Mouse (Mus musculus): Measurements from ENCODE around the gene Tspan32. TPM values are rescaled to one million over a fixed set of nuclear protein-coding genes. Genes with fewer than 3 reads are reported as not detected.

Tspan32 gene
- total RNA-seq (2022), result 1 to 10 TPM; 1.1 to 2.3 (median 1.7) TPM

DNA sequence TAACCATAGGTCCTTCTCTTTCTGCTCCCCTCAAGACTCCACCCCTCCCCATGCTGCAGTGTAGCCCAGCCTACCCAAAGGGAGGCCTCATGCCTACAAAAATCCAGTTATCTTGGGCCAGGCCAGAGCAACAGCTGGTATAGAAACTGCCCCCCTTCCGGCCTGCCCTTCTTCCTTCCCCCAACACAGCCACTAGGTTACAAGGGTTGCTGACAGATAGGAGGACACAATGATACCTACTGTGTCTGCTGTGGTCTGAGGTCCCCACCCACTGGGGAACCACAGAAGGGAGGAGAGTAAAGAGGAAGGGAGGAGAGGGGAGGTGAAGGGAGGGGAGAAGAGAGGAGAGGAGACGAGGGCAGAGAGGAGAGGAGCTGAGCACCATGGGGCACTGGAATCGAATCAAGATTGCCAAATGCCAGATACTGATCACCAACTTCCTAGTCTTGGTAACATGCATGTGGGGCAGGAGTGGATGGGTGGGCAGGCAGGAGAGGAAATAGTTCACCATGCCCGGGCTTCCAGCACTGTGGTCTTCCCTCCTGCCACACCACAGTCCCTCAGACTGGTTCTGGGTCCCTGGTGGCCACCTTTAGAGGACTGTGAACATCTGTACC is at the start of gene Tspan32:
Tspan32 (plus strand) TSS at position 320 of the 617 bp plus-strand sequence.
- DNase-seq, result no peak

DNA sequence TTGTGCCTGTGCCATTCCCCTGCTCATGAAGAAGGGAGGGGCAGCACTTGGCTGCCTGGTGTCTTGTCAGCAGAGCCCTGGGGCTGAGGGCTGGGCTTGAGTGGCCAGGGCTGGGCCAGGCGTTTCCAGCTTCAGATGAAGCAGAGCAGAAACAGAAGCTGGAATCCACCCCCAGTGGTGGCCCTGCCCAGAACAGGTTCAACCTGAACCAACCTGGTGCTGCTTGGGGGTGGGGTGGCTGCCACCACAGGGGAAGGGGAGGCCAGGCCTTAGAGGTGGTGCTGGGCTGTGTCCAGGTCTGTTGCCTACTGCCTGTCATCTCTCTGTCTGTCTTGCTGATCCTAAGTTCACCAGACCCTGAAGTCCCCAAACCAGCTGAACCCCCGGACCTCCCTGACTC is 48.8 kb upstream of the Tspan32 start:
- no peak for DNase-seq

DNA sequence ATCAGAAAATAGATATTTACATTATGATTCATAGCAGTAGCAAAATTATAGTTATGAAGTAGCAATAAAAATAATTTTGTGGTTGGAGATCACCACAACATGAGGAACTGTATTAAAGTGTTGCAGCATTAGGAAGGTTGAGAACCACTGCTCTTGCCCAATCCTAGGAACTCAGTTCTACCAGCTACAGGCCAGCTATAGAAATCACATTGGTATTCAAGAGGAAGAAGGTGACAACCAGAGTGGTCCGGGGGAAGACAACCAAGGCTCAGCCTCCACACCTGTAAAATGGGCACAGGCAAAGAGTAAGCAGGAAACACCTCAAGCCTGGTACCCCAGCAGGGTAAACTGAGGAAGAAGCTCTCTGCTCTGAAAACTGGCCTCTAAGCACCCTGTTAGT is 46.0 kb upstream of the Tspan32 start:
- DNase-seq, result no peak

DNA sequence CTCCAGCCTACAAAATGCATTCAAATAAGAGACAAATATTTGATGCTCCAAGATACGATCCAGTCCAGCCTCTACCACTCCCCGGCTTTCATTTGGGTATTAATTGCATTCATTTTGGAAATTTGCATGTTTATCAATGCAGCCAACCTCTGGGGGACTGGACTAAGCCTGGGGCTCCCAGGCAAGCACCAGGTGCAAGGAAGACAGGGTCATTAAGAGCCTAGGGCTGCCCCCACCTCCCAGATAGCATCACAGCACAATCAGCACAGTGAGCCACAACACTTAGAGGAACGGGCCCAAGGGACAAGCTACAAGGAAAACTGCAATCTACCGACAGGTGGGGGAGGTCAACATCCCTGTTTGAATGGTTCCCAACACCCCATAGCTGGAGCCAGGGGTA is 45.1 kb upstream of the Tspan32 start:
- no peak for DNase-seq

DNA sequence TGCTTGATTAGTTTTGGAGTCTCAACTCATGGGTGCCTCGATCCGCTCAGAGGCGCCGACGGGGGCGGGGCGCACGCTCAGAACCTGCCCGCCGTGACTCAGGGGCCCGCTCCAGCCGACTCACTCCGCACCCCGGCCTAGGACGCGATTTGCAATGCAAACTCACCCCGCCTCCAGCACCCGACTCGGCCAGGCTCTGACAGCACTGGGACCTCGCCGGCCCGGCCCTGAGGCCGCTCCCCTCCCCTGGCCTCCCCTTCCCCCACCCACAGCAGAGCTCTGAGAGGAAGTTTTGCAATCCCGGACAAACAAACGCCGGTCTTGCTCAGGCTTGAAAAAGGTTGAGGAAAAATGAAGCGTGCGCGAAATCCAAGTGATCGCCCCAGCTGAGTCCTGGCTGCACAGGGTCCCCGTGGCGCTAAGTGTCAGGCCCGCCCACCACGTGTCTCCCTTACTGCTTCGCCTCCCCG is 37.4 kb upstream of the Tspan32 start:
- DNase-seq, result peak; percentile 64

DNA sequence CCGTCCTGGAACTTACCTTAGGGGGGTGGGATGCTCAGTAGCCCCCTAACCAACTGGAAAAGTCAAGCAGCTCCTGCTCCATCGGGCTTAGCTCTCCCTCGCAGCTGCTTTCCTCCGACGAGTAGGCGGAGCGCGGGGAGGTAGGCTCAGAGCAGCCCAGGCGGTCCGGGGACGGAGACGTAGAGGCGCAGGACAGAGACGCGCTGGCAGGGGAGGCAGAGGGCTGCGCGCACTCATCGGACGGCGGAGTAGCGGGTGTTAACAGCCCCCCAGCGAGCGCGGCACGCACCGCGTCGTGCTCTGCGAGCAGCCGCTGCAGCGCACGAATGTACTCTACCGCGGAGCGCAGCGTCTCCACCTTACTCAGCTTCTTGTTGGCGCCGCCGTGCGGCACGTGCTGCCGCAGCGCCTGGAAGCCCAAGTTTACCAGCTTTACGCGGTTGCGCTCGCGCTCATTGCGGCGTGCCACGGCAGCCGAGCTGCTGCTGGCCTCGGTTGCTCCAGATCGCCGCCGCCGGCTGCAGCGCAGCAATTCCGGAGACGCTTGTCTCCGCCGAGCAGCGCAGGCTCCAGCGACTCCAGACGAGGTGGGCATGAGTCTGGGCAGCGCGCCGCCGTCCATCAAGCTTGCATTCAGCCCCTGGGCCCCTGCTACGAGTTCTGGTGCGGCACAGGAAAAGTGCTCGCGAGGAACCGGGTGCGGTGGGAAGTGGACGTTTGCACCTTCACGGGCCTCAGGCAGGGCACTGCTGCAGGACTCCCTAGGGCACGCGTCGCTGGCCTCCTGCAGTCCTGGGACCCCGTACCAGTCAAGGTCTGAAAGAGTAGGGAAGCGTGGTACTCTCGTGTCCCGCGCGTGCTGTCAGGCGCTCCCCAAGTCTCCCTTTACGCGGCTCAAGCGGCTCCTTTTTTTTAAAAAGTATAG is 36.7 kb upstream of the Tspan32 start:
- DNase-seq, result peak; percentile 25

DNA sequence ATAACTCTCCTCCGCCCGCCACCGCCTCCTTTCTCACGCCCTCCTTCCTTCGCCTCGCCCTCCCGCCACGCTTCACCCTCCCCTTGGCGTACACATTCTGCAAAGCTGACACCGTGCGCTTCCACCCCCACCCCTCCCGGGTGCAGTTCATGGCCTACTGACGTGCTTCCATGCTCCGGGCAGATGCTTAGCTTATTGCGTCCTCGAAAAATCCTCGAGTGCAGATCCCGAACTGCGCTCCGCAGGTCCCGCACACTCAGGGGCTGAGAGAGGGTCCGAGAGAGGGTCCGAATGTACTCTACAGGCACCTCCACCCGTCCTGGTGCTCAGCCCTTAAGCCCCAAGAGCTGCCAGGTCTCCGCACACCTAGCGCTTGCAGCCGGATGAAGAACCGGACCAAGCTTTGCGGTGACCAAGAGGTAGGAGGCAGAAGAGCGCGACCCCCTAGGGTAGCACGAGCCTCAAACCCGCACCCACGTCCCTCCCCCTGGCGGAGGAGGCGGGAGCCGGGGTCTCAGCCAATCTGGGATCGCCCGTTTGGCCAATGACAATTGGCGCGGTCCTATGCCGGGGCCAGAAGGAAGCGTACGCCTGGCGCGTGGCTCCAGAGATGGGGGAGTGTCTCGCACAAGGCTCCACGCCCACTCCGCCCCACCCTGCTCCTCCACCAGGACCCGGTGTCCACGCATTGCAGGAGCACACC is 35.9 kb upstream of the Tspan32 start, which contains the start of gene Ascl2:
Ascl2 (minus strand) TSS at position 456 of the 703 bp plus-strand sequence.
- DNase-seq, result peak; percentile 28

DNA sequence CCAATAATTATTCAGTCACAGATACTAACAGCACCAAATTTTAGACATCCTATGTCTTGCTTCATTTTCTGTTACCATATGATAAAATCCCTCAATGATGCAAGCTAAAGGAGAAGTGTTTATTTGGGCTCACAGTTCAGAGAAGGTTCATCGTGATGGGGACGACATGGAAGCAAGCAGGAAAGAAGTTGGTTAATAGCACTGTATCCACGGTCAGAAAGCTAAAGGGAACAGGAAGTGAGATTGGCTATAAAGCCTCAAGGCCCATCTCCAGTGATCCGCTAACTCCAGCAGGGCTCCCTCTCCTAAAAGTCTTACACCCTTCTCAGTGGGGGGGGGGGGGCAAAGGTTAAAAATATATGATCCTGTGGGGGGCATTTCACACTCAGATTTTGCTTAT is 22.9 kb upstream of the Tspan32 start:
- no peak for DNase-seq

DNA sequence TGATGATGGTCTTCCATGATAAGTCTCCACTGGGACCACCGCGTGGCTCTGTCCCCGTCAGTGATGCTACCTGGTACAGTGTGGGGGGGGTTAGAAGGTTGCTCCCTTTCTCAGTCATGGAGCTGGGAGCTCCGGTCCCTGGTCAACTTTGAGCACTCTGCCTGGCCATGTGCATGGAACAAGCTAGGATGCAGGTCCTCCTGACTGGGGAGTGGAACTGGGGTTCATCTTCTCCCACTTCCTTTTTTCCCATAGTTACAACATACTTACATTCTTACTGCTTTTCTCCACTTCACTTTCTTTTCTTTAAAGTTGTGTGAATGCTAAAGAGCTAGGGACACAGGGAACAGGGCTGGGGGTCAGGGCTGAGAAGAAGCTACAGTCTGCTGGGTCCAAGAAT is 19.7 kb upstream of the Tspan32 start:
- DNase-seq, result no peak

DNA sequence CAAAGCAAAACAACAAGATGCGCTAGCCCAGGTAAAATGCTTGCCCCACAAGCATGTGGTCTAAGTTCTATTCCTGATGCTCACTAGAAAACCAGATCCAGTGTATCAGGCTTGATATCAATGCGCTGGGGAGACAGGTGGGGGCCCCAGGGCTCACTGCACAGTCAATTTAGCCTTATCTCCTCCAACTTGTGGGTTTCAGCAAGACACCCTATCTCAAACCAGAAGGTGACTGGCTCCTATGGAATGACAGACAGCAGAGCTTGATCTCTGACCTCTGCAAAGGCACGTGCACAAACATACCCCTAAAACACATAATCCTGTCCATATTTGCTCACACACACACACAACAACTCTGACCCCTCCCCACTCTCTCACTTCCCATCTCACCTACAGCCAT is 17.1 kb upstream of the Tspan32 start:
- no peak for DNase-seq

DNA sequence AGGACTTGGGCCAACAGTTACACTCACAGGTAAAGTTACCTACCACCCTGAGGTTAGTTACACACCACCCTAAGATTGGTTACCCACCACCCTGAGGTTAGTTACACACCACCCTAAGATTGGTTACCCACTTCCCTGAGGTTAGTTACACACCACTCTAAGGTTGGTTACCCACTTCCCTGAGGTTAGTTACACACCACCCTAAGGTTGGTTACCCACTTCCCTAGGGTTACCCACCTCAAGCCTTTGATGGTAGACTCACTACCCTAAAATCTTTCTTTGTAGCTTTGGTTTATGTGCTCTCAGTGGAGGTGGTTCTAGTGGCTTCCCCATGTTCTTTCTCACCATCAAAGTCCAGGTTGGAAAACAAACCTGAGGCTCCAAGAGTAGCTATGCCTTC is 9.8 kb upstream of the Tspan32 start:
- DNase-seq, result no peak

DNA sequence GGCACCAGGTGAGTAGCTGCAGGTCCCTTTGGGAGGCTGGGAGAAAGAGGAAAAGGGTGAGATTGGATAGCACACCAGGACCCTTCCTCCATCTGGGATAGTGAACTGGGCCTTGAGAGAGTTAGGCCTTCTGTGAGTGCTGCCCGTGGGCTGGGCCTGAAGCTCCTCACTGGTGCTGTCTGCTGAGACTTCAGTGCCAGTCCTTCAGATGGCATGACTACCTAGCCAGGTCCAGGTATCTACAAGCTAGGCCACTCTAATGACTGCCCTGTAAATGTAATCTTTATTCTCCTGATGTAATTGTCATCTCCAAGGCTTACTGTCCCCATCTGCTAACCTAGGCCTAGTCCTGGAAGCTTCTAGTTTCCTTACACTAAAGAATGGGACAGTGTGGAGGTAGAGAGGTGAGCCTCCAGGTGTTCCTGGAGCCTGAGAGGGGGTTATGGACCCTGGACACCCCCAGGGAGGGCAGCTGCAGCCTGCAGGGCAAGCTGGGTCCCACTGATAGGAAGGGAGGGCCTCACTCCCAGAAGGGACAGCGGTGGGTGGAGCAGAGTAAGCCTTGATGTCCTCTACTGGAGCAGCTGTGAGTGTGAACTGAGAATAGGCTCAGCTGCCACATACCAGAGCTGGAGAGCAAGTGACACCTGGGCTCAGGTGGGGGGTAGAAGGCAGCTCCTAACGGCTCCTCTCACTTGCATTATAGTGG is 9.1 kb upstream of the Tspan32 start:
- DNase-seq, result no peak

DNA sequence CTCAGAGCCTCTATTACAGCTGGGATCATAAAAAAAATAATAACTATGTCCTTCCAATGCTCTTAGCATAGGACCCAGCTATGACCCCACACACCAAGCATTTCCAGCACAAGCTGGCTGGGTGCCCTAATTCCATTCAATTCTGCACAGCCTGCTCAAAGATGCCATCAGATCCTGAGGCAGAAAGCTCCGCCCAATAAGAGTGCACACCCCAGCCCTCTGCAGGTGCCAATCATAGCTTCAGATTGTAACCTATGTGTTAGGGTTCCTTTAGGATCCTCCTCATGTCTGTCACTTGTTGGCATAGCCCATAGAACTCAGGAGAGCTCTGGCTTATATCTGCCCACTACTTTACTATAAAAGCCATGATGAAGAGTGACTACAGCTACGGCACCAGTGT is 7.8 kb upstream of the Tspan32 start:
- DNase-seq, result no peak

DNA sequence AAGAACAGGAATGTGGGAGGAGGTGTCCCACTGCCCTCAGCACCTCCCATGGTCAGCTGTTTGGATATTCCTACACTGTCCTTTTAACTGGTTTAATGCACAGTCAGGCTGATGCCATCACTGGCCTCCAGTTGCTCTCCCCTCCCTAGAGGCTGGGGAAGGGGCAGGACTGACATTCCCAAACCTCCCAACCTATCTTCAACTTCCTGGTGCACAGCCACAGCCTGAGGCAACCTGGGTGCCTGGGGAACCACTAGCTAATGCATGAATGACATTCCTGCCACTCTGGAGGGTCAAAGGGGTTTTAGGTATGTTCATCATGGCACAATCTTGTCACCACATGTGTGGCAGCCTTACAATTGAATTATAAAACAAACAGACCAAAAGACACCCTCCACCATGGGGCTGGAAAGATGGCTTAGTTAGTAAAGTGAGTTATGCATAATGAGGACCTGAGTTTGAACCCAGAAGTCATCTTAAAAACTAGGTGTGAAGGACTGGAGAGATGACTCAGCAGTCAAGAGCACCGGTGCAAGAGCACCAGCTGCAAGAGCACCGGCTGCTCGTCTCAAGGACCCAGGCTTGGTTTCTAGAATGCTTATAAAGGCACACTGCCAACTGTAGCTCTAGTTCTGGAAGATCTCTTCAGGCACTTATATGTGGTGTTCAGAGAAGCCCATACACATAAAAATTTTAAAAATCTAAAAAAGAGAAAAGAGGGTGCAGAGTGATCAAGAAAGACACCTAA is 7.3 kb upstream of the Tspan32 start:
- DNase-seq, result no peak

DNA sequence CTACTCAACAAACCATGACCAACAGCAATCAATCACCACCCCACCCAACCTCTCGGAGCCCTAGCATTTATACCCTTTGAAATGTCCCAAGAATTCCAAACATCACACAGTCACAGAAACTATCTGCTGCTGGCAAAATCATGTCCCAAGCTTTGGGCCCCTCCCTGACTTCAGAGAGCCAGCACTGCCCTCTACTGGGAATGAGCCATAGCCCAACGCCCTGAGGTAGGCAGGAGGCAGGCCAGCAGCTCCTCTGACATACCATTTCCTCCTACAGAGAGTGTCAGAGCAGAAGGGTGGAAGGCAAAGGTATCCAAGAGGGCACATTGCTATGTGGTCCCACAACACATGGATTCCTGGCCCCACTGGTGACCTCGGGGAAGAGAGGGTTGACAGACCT is 2.2 kb upstream of the Tspan32 start:
- DNase-seq, result no peak

DNA sequence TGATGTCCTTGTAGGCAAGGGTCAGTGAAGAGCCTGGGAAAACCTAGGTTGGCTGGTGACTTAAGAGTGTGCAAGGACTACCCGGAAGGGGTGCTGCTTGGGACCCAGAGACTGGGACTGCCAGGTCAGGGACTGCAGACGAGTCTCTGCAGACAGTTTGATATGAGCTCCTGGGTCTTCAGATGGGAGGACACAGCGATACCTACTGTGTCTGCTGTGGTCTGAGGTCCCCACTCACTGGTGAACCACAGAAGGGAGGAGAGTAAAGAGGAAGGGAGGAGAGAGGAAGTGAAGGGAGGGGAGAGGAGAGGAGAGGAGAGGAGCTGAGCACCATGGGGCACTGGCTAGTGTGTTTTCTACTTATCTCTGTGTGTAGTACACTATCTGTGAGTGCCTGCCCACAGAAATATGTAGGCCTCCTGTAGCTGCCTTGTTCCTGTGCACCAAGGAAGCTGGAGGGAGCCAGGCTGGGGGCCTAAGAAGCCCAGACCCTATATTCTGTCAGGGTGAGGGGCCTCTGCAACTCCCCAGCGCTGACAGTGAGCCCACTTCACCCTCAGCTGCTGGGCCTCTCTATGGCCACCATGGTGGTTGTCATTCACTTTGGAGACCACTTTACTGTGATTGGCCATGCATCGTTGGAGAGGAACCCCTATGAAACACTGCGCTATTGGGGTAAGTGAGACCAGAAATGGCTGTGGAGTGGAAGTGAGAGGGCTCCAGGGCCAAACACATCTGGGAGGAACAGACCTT is 674 bp downstream of the Tspan32 start:
- no peak for DNase-seq

DNA sequence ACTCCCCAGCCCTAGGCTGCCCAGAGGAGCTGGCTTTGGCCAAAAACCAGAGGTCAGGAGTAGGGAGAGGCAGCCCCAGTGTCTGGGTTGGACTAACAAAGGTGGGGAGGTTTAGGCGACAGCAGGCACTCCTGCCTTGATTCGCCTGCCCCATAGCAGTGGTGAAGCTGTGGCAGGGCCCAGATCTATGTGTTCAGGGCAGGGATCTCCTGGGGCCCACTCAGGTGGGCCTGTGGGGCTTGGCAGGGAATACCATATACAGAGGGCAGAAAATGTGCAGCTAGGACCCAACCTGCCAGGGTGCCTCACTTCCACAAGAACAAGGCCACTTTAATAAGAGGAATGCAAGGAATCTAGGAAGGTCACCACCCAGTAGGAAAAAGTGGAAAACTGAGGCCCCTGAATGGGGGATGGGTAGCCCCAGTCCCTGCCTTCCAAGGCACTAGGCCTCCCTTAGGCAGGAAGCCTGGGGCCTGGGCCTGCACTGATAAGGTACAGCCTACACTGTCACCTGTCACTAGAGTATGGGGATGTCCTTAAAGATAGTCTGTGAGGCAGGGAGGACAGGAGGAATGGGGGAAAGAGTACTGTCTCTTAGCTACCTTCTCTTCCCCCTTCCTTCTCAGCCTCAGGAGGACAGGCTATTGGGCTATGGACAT is 1.4 kb downstream of the Tspan32 start:
- DNase-seq, result no peak

DNA sequence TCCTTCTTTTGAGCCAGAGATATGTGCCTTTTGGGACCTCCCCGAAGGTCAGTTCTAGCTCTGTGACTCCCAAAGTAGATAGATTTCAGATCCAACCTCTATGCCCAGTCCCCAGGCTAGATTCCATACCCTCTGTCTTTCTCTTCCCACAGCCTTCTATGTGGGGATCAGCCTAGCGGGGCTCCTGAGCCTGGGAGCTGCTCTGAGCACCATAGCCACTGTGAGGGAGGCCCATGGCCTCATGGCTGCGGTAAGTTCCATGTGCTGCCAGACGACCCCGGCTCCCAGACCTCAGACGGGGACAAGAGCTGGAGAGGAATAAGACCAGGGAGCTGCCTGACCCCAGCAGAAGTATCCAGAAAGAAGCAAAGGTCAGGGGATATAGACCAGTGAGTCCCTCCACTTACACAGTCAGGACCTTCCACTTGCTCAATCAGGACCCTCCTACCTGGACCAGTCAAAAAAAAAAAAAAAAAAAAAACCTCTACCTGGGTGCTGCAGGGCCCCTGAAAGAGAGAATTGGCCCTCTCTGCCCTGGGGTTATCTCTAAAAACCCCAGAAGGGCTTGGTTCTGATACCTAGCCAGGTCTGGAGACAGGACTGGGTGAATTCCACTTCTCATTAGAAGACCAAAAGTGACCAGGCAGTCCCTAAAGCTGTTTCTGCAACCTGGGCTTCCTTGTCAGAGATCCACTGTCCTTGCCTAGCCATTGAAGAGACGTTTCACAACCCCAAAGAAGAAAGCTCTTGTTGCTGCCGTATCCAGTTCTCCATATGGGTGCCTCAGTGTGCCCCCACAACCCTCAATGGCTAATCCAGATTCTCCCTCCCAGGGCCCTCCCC is 2.1 kb downstream of the Tspan32 start:
- DNase-seq, result no peak

DNA sequence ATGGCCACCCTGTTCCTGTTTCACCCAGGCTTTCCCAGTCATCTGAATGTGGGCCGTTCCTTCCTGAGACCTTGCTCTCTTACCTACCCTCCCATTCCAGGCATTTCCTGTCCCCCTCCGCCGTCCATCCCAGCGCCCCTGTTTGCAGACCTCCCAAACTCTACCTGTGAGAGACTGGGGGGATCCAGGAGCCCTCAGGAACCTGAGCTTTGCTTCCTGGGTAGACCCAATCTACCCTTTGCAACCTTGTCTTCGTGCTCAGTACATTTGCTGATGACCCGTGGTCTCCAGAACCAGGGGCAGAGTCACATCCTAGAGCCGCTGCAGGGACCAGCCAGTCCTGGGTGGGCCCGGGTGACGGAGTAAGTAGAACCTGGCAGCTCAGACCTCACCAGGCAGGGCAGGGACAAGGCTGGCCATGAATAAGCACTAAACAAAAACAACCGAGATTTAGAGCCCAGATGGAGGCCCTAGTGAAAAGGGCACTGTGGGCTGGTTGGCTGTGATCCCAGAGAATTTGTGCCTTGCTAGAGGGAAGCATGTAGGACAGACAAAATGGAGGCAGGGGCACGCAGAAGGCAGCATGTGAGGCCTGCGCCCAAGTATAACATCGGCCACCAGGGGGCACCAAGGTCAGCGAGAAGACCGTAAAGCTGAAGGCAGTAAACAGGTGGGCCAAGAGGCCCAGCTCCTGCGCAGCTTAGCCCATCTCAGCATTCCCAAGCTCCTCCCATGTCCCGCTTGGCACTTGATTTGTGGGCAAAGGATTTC is 2.9 kb downstream of the Tspan32 start:
- peak; percentile 84 for DNase-seq

Data from adrenal gland, adult 8-10 months (tissue).